Mouse (Mus musculus): ENCODE data around the gene Alx3. TPM values are rescaled to one million over a fixed set of nuclear protein-coding genes. Genes with fewer than 3 reads are reported as not detected.

The Alx3 gene
- polyA plus RNA-seq, 1 experiment from 2014 or later, result not detected

DNA sequence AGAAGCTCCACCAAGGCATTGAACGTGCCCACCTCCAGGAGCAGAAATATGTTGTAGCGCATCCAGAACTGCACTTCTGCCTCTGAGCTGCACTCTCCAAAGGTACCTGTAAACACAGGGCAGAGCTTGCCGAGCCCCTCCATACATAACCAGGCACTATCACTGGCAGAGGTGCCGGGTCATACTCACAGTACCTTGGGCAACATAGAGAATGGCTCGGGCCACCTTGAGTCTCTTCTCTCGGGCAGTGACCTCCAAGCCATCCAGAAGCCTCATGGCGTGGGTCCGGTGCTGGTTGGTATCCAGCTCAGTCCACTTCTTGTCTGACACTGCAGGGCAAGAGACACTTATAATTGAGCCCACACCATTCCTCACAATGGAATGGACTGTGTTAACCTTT, 31.9 kb downstream of the Alx3 start:
- H3K9ac ChIP-seq (replicated peaks; ENCODE audit: low read depth), result no peak overlapping the region
- H3K4me3 ChIP-seq (ENCODE audit: low read depth, low read length), result no peak overlapping the region
- no peak overlapping the region for H3K4me2 ChIP-seq (replicated peaks; ENCODE audit: low read depth, low read length)
- H3K27me3 ChIP-seq (replicated peaks; ENCODE audit: insufficient read depth, low read length), result no peaks in the 10 kb centered on the region
- peaks cover 53% of the 10 kb centered on the region for H3K36me3 ChIP-seq (ENCODE audit: insufficient read depth, low read length)
- no peak overlapping the region for H3K27ac ChIP-seq (ENCODE audit: low read length)
- DNase-seq (ENCODE audit: low spot score) (no peak), ATAC-seq (no peak)
- 93% methylated on average over 8 of the region's 8 CpGs for WGBS
- no peaks in the 10 kb centered on the region; the same call in 1 of the 2 replicates for H3K4me1 ChIP-seq (ENCODE audit: insufficient read depth, low read depth, low read length)
- TF ChIP-seq CTCF (IDR thresholded peaks at IDR 0.05) (no peak), EP300 (IDR thresholded peaks at IDR 0.05) (no peak)
- no peaks in the 10 kb centered on the region for H3K9me3 ChIP-seq (ENCODE audit: low read length)

DNA sequence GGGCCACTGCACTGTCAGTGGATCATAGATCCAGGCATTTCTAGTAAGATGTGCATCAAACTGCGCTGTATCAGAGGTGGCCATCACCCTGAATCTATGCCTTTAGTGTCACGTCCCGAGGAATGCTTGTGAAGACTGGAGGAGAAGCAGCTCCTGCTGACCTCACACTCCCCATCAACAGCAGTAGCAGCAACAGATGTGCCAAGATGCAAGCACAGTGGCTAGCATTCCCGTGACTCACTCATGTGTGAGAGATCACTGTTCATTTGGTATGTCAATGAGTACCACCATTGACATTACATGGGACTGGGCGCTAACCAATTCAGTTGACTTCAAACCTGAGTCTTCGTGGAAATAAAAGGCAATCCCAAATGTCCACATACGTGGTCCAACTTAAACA, 32.8 kb downstream of the Alx3 start:
- DNase-seq (ENCODE audit: low spot score) (no peak), ATAC-seq (no peak)
- H3K4me1 ChIP-seq (ENCODE audit: insufficient read depth, low read depth, low read length), result no peaks in the 10 kb centered on the region; the same call in none of the 2 replicates
- H3K27me3 ChIP-seq (replicated peaks; ENCODE audit: insufficient read depth, low read length), result no peaks in the 10 kb centered on the region
- H3K27ac ChIP-seq (ENCODE audit: low read length), result no peak overlapping the region
- 94% methylated on average over 7 of the region's 7 CpGs for WGBS
- TF ChIP-seq EP300 (IDR thresholded peaks at IDR 0.05) (no peak), CTCF (IDR thresholded peaks at IDR 0.05) (no peak)
- H3K36me3 ChIP-seq (ENCODE audit: insufficient read depth, low read length), result peaks cover 45% of the 10 kb centered on the region
- H3K4me2 ChIP-seq (replicated peaks; ENCODE audit: low read depth, low read length), result no peak overlapping the region
- H3K9ac ChIP-seq (replicated peaks; ENCODE audit: low read depth), result no peak overlapping the region
- no peak overlapping the region for H3K4me3 ChIP-seq (ENCODE audit: low read depth, low read length)
- H3K9me3 ChIP-seq (ENCODE audit: low read length), result no peaks in the 10 kb centered on the region

DNA sequence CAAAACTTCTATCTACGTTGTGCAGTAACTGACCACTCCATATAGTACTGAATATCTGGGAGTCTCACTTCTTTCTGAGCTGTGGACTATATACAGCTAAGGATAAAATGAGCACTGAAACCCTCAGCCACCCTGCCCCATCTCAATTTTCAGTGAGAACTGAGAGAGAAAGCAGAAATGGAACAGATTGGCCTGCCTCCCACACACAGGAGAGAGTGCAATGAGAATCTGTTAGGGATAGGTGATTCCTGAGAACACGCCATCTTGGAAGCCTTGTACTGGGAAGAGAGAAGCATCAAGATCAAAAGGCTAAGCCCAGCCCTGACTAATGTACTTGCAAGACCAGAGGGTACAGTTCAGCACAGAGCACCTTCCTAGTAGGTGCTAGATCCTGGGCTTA, 33.7 kb downstream of the Alx3 start:
- Histone ChIP-seq H3K9me3 (ENCODE audit: low read length) (no peaks in the 10 kb centered on the region), H3K9ac (replicated peaks; ENCODE audit: low read depth) (no peak overlapping the region), H3K4me2 (replicated peaks; ENCODE audit: low read depth, low read length) (no peak overlapping the region), H3K4me1 (ENCODE audit: insufficient read depth, low read depth, low read length) (no peaks in the 10 kb centered on the region; the same call in none of the 2 replicates), H3K4me3 (ENCODE audit: low read depth, low read length) (no peak overlapping the region), H3K27me3 (replicated peaks; ENCODE audit: insufficient read depth, low read length) (no peaks in the 10 kb centered on the region), H3K27ac (ENCODE audit: low read length) (no peak overlapping the region), H3K36me3 (ENCODE audit: insufficient read depth, low read length) (peaks cover 38% of the 10 kb centered on the region)
- 93% methylated on average over 2 of the region's 2 CpGs for WGBS
- DNase-seq (ENCODE audit: low spot score) (no peak), ATAC-seq (no peak)
- TF ChIP-seq EP300 (IDR thresholded peaks at IDR 0.05), result no peak
- TF ChIP-seq CTCF (IDR thresholded peaks at IDR 0.05), result no peak

DNA sequence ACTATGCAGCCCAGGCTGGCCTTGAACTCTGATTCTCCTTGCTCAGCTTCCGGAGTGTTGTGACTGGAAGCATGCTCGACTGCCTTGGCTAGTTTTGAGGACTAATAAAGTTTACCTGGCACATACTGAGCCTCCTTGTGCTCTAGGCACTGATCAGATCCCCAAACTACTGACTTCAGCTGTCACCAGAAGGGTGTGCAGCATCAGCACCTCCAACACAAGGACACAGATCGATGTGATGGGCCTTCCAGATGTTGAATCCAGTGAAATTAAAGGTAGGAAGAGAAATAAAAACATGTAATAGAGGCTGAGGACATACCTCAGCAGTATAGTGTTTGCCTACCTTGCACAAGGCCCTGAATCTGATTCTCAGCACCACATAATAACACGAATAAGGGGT, 34.6 kb downstream of the Alx3 start:
- no peak overlapping the region for H3K4me2 ChIP-seq (replicated peaks; ENCODE audit: low read depth, low read length)
- TF ChIP-seq CTCF (IDR thresholded peaks at IDR 0.05), result no peak
- H3K4me3 ChIP-seq (ENCODE audit: low read depth, low read length), result no peak overlapping the region
- DNase-seq (ENCODE audit: low spot score) (no peak), ATAC-seq (no peak)
- no peaks in the 10 kb centered on the region; the same call in none of the 2 replicates for H3K4me1 ChIP-seq (ENCODE audit: insufficient read depth, low read depth, low read length)
- H3K27ac ChIP-seq (ENCODE audit: low read length), result no peak overlapping the region
- 94% methylated on average over 4 of the region's 4 CpGs for WGBS
- no peaks in the 10 kb centered on the region for H3K27me3 ChIP-seq (replicated peaks; ENCODE audit: insufficient read depth, low read length)
- no peak overlapping the region for H3K9ac ChIP-seq (replicated peaks; ENCODE audit: low read depth)
- no peaks in the 10 kb centered on the region for H3K9me3 ChIP-seq (ENCODE audit: low read length)
- peaks cover 30% of the 10 kb centered on the region for H3K36me3 ChIP-seq (ENCODE audit: insufficient read depth, low read length)

DNA sequence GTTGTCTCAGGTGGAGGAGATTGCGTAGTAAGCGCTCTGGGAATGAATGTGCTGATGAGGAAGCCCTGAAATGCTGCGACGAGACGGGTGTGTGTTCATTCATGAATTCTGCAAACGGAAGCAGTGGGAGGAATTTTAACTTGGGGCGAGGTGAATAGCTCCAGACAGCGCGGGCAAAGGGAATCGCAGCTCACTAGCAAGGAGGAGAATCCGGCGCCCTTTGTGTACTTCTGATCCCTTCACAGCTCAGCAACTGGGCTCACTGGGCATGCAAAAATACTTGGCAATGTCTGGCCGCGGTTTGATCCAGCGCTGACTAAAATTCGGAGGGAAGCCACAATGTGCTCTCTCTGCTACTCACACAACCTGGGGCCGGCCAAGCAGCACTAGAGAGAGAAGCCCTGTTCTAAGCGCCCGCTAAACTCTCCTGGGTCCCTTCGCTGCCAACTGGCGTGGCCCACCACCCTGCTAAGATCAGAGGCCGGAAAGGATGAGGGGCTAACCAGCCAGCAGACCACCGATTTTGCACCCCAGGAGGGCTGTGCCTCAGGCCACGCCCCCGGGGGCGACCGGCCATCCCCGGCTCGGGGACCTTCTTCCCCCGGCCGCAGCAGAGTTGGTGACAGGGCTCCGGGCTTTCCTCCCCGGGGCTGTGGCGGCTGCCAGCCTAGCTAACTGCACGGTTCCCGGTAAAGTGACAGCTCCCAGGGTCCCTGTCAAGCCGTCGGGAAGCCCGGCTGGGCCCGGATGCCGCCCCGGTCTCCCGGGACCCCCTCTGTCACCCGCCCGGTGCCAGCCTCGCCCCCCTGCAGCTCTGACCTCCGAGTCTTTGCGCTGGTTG, 36.1 kb downstream of the Alx3 start, which contains the start of gene Gm10961:
Gene Gm10961 (plus strand): TSS at position 641 of the 841 bp plus-strand sequence.
- TF ChIP-seq CTCF (IDR thresholded peaks at IDR 0.05) (no peak), EP300 (IDR thresholded peaks at IDR 0.05) (no peak)
- peak within 1 kb of the TSS; percentile 90 for H3K4me2 ChIP-seq (replicated peaks; ENCODE audit: low read depth, low read length)
- peak; percentile 43 for DNase-seq (ENCODE audit: low spot score)
- ATAC-seq, result peak; percentile 67
- WGBS, result 2% methylated on average over 43 of the region's 48 CpGs
- H3K27ac ChIP-seq (ENCODE audit: low read length), result peak within 1 kb of the TSS; percentile 93
- peaks cover 18% of the 10 kb centered on the region for H3K36me3 ChIP-seq (ENCODE audit: insufficient read depth, low read length)
- H3K9me3 ChIP-seq (ENCODE audit: low read length), result no peaks in the 10 kb centered on the region
- peak within 1 kb of the TSS; percentile 98 for H3K4me3 ChIP-seq (ENCODE audit: low read depth, low read length)
- no peaks in the 10 kb centered on the region for H3K27me3 ChIP-seq (replicated peaks; ENCODE audit: insufficient read depth, low read length)
- peak within 1 kb of the TSS; percentile 98 for H3K9ac ChIP-seq (replicated peaks; ENCODE audit: low read depth)
- no peaks in the 10 kb centered on the region; the same call in none of the 2 replicates for H3K4me1 ChIP-seq (ENCODE audit: insufficient read depth, low read depth, low read length)

DNA sequence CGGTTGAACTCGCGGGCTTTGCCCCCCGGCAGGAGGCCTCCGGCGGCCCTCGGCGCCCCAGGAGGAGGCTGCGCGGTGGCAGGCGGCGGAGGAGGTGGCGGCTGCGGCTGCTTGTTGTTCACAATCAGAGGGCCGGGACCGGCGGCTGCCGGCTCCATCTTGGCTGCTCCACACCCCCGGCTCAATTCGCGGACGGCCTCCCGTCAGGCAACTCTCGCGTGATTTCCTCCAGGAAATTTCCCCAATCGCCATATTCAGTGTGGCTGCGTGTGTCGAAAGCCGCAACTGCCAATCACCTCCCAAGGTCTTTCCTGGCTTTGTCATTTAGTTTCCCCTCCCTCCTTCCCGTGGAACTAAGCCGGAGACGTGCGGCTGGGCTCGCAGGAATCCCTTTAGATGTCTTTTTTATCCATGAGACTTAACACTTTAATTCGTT, 36.7 kb downstream of the Alx3 start, which contains the start of gene Strip1:
Gene Strip1 (minus strand): TSS at position 172 of the 436 bp plus-strand sequence.
- peak within 1 kb of the TSS; percentile 98 for H3K4me3 ChIP-seq (ENCODE audit: low read depth, low read length)
- H3K4me1 ChIP-seq (ENCODE audit: insufficient read depth, low read depth, low read length), result no peaks in the 10 kb centered on the region; the same call in none of the 2 replicates
- peak within 1 kb of the TSS; percentile 90 for H3K4me2 ChIP-seq (replicated peaks; ENCODE audit: low read depth, low read length)
- no peaks in the 10 kb centered on the region for H3K27me3 ChIP-seq (replicated peaks; ENCODE audit: insufficient read depth, low read length)
- H3K36me3 ChIP-seq (ENCODE audit: insufficient read depth, low read length), result peaks cover 11% of the 10 kb centered on the region; the same call in 1 of the 2 replicates
- peak; percentile 99 for DNase-seq (ENCODE audit: low spot score)
- peak within 1 kb of the TSS; percentile 93 for H3K27ac ChIP-seq (ENCODE audit: low read length)
- peak within 1 kb of the TSS; percentile 98 for H3K9ac ChIP-seq (replicated peaks; ENCODE audit: low read depth)
- ATAC-seq, result peak; percentile 98
- TF ChIP-seq EP300 (IDR thresholded peaks at IDR 0.05) (peak; percentile 63), CTCF (IDR thresholded peaks at IDR 0.05) (no peak)
- H3K9me3 ChIP-seq (ENCODE audit: low read length), result no peaks in the 10 kb centered on the region
- WGBS, result 2% methylated on average over 35 of the region's 35 CpGs

All from lung, postnatal 0 days (tissue).